ENCODE assay signal across 26 mouse cellular contexts in genomic region chr1:145227181-145227580, GRCm38 (mm10).
"Had no signal": no experiment of that assay in that cellular context is flagged by ENCODE, and none has a peak within 500 bp of the region (broad histone marks: within the 10 kb centered on the region; RNA-seq: fewer than 3 reads in every experiment).

No protein-coding gene starts in this region.

- DNase-seq: forebrain, postnatal 0 days; gastrocnemius, postnatal 14 days; gastrocnemius, postnatal 36 days; heart, adult 11 months; heart, adult 2 months; heart, postnatal 14 days; heart, postnatal 36 days; kidney, adult 11 months; kidney, adult 2 months; kidney, adult 9 months; kidney, postnatal 14 days; kidney, postnatal 36 days; layer of hippocampus, adult 9-11 months; layer of hippocampus, postnatal 36 days; liver; liver, embryonic 13.5 days had no signal

- ATAC-seq: forebrain, postnatal 0 days; hindbrain, postnatal 0 days; intestine, embryonic 16.5 days had no signal

- H3K4me1 ChIP-seq: heart, embryonic 13.5 days; heart, embryonic 15.5 days; hindbrain, embryonic 13.5 days; hindbrain, embryonic 15.5 days; kidney, embryonic 15.5 days; limb, embryonic 12.5 days; liver, embryonic 13.5 days; liver, embryonic 15.5 days had no signal

- H3K4me3 ChIP-seq: heart, adult 2 months; heart, embryonic 13.5 days; heart, embryonic 15.5 days; hindbrain, embryonic 13.5 days; hindbrain, embryonic 15.5 days; kidney, embryonic 15.5 days; limb, embryonic 12.5 days; liver, embryonic 13.5 days; liver, embryonic 15.5 days had no signal

- H3K9me3 ChIP-seq: heart, embryonic 13.5 days; heart, embryonic 15.5 days; hindbrain, embryonic 13.5 days; hindbrain, embryonic 15.5 days; kidney, embryonic 15.5 days; limb, embryonic 12.5 days; liver, embryonic 13.5 days; liver, embryonic 15.5 days had no signal

- H3K27me3 ChIP-seq: heart, embryonic 13.5 days; heart, embryonic 15.5 days; hindbrain, embryonic 13.5 days; hindbrain, embryonic 15.5 days; kidney, embryonic 15.5 days; limb, embryonic 12.5 days; liver, embryonic 13.5 days; liver, embryonic 15.5 days had no signal

- H3K27ac ChIP-seq: heart, adult 2 months; heart, embryonic 13.5 days; heart, embryonic 15.5 days; hindbrain, embryonic 13.5 days; hindbrain, embryonic 15.5 days; hindbrain, postnatal 0 days; kidney, embryonic 15.5 days; kidney, postnatal 0 days; limb, embryonic 12.5 days; liver, embryonic 13.5 days; liver, embryonic 15.5 days had no signal

- H3K36me3 ChIP-seq: heart, embryonic 13.5 days; heart, embryonic 15.5 days; hindbrain, embryonic 13.5 days; hindbrain, embryonic 15.5 days; kidney, embryonic 15.5 days; limb, embryonic 12.5 days; liver, embryonic 13.5 days; liver, embryonic 15.5 days had no signal
